Mouse (Mus musculus): ENCODE measurements at regions not wholly inside any gene's neighbourhood (a gene's known extent, or its start where the extent isn't known, plus 50 kb on each side); places are given as distances from the start of the nearest gene placed in this dataset.

DNA sequence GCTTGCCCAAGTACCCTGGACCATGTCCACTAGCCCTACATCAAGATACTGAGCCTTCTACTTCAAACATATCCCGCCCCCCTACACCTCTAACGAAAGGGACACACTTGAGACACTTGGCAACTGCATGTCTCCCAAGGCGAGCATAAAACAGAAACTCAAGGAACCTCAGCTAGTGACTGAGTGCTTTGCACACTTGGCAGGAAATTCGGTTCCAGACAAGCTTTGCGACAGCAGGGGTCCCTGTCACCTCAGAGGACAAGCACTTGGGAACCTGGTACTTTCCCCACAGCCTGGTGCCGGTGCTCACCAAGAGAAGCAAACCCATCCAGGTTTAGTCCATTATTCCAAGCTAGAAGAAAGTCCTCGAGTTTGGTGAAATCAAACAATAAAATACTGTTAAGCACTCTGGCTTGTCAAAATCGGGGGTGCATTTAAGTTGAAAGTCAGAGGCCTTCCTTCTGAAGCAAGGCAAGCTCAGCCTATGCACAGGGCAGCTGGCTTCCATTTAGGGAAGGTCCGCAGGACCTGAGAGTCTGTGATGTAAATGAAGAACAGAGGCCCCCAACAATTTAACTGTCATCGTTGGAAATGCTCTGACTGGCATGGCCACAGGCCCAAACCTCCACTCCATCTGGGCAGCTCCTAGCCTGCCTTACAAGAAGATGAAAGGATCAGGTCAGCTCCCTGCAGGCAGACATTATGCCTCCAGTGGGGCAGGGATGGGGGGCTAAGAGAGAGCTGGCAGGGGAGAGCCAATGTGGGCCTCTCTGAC is 57.6 kb upstream of the Irx6 start:
- TF ChIP-seq CTCF (IDR thresholded peaks at IDR 0.05; ENCODE audit: low read depth, low read length) (no peak), EP300 (IDR thresholded peaks at IDR 0.05; ENCODE audit: insufficient read depth, low read depth, low read length) (no peak), POLR2A (IDR thresholded peaks at IDR 0.05; ENCODE audit: insufficient read depth, low read length) (no peak)
